Mouse (Mus musculus): Measurements from ENCODE around the gene S1pr4.

Gene S1pr4

GRCm38 (mm10) chr10:81493601-81494220, 6.2 kb downstream of the S1pr4 start:
- no peak for DNase-seq

- no peak for DNase-seq
These were observed 7.2 kb downstream of the S1pr4 start for GRCm38 (mm10) chr10:81492606-81493240.

DNA sequence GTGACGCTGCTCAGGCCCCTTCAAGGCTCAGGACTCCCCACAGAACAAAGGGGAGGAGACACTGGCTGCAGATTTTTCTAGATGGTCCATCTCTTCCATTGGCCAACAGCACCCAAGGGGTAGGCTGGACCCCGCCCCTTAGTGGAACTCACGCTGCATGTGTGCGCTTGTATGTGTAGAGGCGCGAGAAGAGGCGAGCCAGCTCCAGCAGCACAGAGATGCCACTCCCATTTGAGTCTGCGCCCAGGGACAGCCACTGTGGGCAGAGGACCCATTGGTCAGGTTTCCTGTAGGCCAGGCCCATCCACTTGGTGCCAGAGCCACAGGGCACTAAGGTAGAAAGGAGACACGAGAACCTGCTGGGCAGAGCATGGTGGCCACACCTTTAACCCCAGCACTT, 8.9 kb downstream of the S1pr4 start:
- no peak for DNase-seq

- DNase-seq: no peak
These were observed 10.0 kb downstream of the S1pr4 start for GRCm38 (mm10) chr10:81489941-81490340.

GRCm38 (mm10) chr10:81488081-81488480, 11.9 kb downstream of the S1pr4 start:
- DNase-seq: no peak

- no peak for DNase-seq
These were observed 13.4 kb downstream of the S1pr4 start for GRCm38 (mm10) chr10:81486496-81486895.

GRCm38 (mm10) chr10:81485479-81486018, 14.4 kb downstream of the S1pr4 start:
- no peak for DNase-seq

DNA sequence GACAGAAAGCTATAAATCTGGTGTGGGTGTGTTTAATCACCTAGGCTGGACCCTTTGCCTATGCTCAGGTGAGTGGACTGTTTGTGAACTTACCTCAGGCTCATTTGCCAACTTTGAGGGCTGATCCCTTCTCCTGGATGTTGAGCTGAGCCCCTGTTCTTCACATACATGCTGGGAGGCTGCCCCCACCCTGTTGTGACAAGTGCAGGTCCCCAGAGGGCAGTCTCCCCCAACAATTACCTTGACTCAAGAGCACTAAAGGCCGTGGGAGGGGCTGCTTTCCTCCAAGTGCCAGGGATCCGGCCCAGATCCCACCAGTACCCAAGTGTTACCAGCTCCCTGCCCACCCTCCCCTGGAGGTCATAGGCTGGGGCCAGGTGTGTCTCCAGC, 14.9 kb downstream of the S1pr4 start:
- DNase-seq: no peak

- no peak for DNase-seq
These were observed 15.4 kb downstream of the S1pr4 start for GRCm38 (mm10) chr10:81484441-81485059.

GRCm38 (mm10) chr10:81483983-81484382, 15.9 kb downstream of the S1pr4 start:
- DNase-seq: no peak

- peak; percentile 70 for DNase-seq
These were observed 17.4 kb downstream of the S1pr4 start, which contains the start of gene Celf5 for GRCm38 (mm10) chr10:81482533-81482889. Gene Celf5 (minus strand): TSS chr10:81482709.

- DNase-seq: no peak
These were observed 18.1 kb downstream of the S1pr4 start for GRCm38 (mm10) chr10:81481605-81482532.

DNA sequence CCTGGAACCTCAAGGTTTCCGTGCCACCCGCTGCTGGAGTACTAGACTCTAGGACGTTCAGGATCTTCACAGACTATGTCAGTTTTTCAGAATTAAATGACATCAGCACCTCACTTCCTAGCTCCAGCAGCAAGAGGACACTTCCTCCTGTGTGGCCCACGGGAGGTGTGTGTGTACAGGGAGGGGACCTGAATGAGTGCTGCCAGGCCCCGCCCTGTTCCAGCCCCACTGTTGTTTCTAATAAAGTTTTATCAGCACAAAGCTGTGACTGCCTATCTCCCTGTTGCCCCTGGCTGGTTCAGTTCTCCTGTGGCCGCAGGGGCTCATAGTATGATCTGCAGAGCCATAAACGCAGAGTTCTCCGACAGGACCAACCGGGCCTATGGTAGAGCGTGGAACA, 25.5 kb downstream of the S1pr4 start:
- no peak for DNase-seq

- no peak for DNase-seq
These were observed 26.9 kb downstream of the S1pr4 start for GRCm38 (mm10) chr10:81473003-81473451.

GRCm38 (mm10) chr10:81472403-81473002, 27.4 kb downstream of the S1pr4 start:
- DNase-seq: no peak

DNA sequence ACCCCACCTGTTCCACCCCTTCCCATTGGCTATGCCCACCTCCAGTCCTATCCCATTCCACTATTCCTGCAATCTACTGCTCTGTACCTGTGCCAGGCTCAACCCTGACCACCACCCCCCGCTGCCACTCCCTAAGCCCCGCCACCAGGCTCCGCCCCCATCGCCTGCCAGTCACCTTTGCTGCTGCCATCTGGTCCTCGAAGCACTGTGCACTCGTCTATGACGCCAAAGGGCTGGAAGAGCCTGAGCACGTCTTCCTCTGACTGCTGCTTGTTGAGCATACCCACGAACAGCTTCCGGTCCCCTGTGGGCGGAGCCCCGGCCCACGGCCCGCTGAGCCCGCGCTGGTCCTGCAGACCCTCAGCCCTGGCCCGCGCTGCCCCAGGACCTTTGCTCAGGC, 29.5 kb downstream of the S1pr4 start:
- DNase-seq: no peak

GRCm38 (mm10) chr10:81469253-81469652, 30.7 kb downstream of the S1pr4 start:
- DNase-seq: no peak

DNA sequence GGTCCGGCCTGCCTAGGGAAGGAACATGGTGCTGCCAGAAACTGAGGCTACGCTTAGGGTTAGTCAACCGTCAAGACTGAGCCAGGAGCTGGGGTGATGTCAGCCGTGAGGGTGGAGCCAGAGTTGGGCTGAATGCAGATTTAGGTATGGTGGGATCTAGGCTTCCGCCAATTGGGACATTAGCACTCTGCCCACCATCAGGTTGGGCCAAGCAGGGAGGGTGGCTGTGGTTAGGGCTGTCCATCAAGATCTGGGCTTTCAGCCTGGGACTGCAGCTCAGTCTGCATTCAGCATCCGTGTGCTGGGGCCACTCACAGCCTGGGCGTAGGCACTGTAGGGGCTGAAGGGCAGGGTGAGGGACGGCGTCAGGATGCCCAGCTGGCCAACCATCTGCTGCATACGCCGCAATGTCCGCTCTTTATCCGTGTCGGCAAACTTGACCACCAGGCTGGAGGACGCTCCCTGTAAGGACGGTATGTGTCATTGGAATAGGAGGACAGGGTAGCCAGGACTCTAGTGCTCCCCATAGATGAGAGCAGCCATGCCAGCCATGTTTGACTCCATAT, 32.2 kb downstream of the S1pr4 start:
- DNase-seq: no peak

DNA sequence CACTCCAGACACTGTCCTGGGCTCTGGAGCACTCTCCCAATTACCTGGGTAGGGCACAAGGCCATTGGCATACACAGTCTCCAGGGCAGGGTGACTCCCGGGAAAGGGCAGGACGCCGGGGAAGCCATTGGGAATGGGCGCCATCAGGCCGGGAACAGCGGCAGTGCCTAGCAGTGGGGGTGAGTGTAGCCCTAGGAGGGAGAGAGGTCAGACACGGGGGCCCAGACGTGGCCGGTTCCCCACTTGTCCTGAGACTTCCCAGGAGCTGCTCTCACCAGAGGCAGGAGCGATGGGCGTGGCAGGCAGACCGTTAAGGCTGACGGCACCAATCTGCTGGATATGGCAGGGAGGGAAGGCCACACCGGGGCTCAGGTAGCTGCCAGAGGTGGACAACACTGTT, 33.1 kb downstream of the S1pr4 start:
- DNase-seq: no peak

DNA sequence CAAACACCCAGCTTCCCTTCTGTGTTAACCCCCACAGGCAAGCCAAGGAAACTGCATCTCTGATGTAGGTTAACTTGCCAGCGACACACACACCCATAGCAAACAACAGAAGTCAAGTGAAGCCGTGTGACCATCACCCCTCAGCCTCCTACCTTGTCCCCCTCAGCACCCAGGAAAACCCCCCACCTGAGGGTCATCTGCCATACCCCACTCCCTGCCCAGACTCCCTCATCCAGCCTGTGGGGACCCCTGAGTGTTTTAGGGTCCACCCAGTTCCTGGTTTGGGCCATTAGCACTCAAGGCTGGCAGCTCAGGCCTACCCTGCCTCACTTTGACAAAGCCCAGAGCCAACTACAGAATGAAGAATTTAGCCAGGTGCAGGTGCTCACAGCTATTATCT, 33.9 kb downstream of the S1pr4 start:
- no peak for DNase-seq

DNA sequence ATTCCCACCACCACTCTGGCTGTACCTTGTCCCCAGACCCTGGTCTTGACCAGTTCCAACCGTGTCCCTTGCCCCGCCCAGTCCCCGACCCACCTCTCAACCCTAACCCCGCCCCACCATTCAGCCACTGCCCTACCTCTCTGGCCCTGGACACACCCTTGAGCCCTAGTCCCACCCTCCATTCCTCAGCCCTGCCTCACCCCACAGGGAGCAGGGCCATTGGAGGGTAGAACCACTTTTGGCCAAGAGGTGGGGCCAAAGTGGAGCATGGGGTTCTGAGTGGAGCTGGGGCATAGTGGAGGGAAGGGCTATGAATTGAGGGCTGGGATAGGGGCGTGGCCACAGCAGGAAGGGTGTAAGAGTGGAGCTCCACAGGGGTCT, 34.7 kb downstream of the S1pr4 start:
- DNase-seq: no peak
